9 mouse cellular contexts compared by ENCODE assay signal in genomic region chr16:38632147-38632546, GRCm38 (mm10).
DNase-seq lines count a peak whose midpoint lies in the region; ATAC-seq and TF ChIP-seq lines count a peak whose summit lies in the region.
"Had no signal": no experiment of that assay in that cellular context is flagged by ENCODE, and none has a peak within 500 bp of the region (broad histone marks: within the 10 kb centered on the region; RNA-seq: fewer than 3 reads in every experiment).

No protein-coding gene starts in this region.

- no peak for ATAC-seq in hindbrain, embryonic 14.5 days (ENCODE audit: low FRiP score)
- no peak for ATAC-seq in hindbrain, embryonic 16.5 days
- no peak for ATAC-seq in heart, embryonic 16.5 days (replicated peaks; ENCODE audit: extremely low read depth, insufficient read depth, low FRiP score)
- ATAC-seq in monocyte, adult 5-6 weeks (replicated peaks; ENCODE audit: insufficient number of reproducible peaks, low FRiP score, low TSS enrichment, poor library complexity, severe bottlenecking): peak; percentile 83

- no peak for TF ChIP-seq POLR2A in ES-Bruce4 (IDR thresholded peaks at IDR 0.05; ENCODE audit: insufficient read depth, low read length)
- TF ChIP-seq POLR2A in brain, embryonic 14.5 days (IDR thresholded peaks at IDR 0.05; ENCODE audit: borderline replicate concordance, extremely low read depth, insufficient read depth, insufficient read length, poor library complexity, severe bottlenecking): no peak

- no peaks in the 10 kb centered on the region for H3K36me3 ChIP-seq in hindbrain, embryonic 14.5 days (replicated peaks; ENCODE audit: control insufficient read depth, insufficient read depth)
- no peaks in the 10 kb centered on the region for H3K36me3 ChIP-seq in hindbrain, embryonic 16.5 days (ENCODE audit: control insufficient read depth, insufficient read depth, low read length)
- H3K36me3 ChIP-seq in ES-Bruce4 (ENCODE audit: control insufficient read depth, insufficient read depth, low read length, poor library complexity, severe bottlenecking): no peaks in the 10 kb centered on the region
- H3K36me3 ChIP-seq in heart, embryonic 16.5 days (ENCODE audit: control insufficient read depth, insufficient read depth): peaks cover 28% of the 10 kb centered on the region

- peak; percentile 32 for DNase-seq in hindbrain, embryonic 14.5 days (ENCODE audit: low spot score)
- DNase-seq in brain, embryonic 14.5 days (ENCODE audit: low read depth): no peak
- peak; percentile 19 for DNase-seq in left cerebral cortex, adult 11 months (ENCODE audit: low spot score)
- peak; percentile 58 to 79 for DNase-seq in thymus, postnatal 10 days (ENCODE audit: low spot score in 2 of 2)

- no peak overlapping the region for H3K4me3 ChIP-seq in hindbrain, embryonic 14.5 days (replicated peaks; ENCODE audit: low read length)
- H3K4me3 ChIP-seq in hindbrain, embryonic 16.5 days (ENCODE audit: low read length): no peak overlapping the region
- no peak overlapping the region for H3K4me3 ChIP-seq in ES-Bruce4 (ENCODE audit: low read depth, low read length)
- no peak overlapping the region for H3K4me3 ChIP-seq in heart, embryonic 16.5 days (ENCODE audit: low read length)
- H3K4me3 ChIP-seq: limb, embryonic 15.5 days had no signal

- TF ChIP-seq CTCF in ES-Bruce4 (IDR thresholded peaks at IDR 0.05; ENCODE audit: low read depth, low read length): peak; percentile 83
- TF ChIP-seq CTCF in brain, embryonic 14.5 days (IDR thresholded peaks at IDR 0.05; ENCODE audit: borderline replicate concordance, extremely low read depth, insufficient read depth, insufficient read length): peak; percentile 66; the same call in 1 of the 2 replicates

- no peak overlapping the region for H3K27ac ChIP-seq in hindbrain, embryonic 14.5 days
- H3K27ac ChIP-seq in hindbrain, embryonic 16.5 days (ENCODE audit: low read depth, low read length): no peak overlapping the region
- H3K27ac ChIP-seq in ES-Bruce4 (ENCODE audit: insufficient read depth, low read length): no peak overlapping the region
- 0 out of 2 replicates have a peak overlapping the region, but pooled peaks have one; percentile 20 for H3K27ac ChIP-seq in heart, embryonic 16.5 days (ENCODE audit: low read length)
- H3K27ac ChIP-seq: limb, embryonic 15.5 days had no signal

- TF ChIP-seq EP300 in ES-Bruce4 (IDR thresholded peaks at IDR 0.05; ENCODE audit: insufficient read depth, low read depth, low read length): no peak

- no peak overlapping the region for H3K9ac ChIP-seq in hindbrain, embryonic 14.5 days
- no peak overlapping the region for H3K9ac ChIP-seq in hindbrain, embryonic 16.5 days (ENCODE audit: low read depth, low read length)
- H3K9ac ChIP-seq in ES-Bruce4 (ENCODE audit: low read depth, poor library complexity, severe bottlenecking): no peak overlapping the region
- no peak overlapping the region for H3K9ac ChIP-seq in heart, embryonic 16.5 days (ENCODE audit: low read length)
- H3K9ac ChIP-seq: limb, embryonic 15.5 days had no signal

- 64% methylated on average over 6 of the region's 6 CpGs for WGBS in hindbrain, embryonic 14.5 days
- WGBS in hindbrain, embryonic 16.5 days: 64% methylated on average over 6 of the region's 6 CpGs
- 54% methylated on average over 6 of the region's 6 CpGs for WGBS in heart, embryonic 16.5 days

- no peaks in the 10 kb centered on the region for H3K4me1 ChIP-seq in hindbrain, embryonic 14.5 days (replicated peaks; ENCODE audit: control insufficient read depth, insufficient read depth, low read length)
- H3K4me1 ChIP-seq in hindbrain, embryonic 16.5 days (ENCODE audit: control insufficient read depth, insufficient read depth, low read depth, low read length): no peaks in the 10 kb centered on the region
- H3K4me1 ChIP-seq in ES-Bruce4 (ENCODE audit: control insufficient read depth, insufficient read depth, low read length): peaks cover 4% of the 10 kb centered on the region
- peaks cover 37% of the 10 kb centered on the region for H3K4me1 ChIP-seq in heart, embryonic 16.5 days (ENCODE audit: control insufficient read depth, insufficient read depth, low read length)
- H3K4me1 ChIP-seq: limb, embryonic 15.5 days had no signal

- H3K27me3 ChIP-seq in hindbrain, embryonic 14.5 days (ENCODE audit: control insufficient read depth, insufficient read depth, low read length): no peaks in the 10 kb centered on the region
- H3K27me3 ChIP-seq in hindbrain, embryonic 16.5 days (replicated peaks; ENCODE audit: control insufficient read depth, insufficient read depth, low read length): no peaks in the 10 kb centered on the region
- no peaks in the 10 kb centered on the region; the same call in 1 of the 2 replicates for H3K27me3 ChIP-seq in ES-Bruce4 (ENCODE audit: control insufficient read depth, insufficient read depth, low read length, poor library complexity, severe bottlenecking)
- no peaks in the 10 kb centered on the region for H3K27me3 ChIP-seq in heart, embryonic 16.5 days (ENCODE audit: control insufficient read depth, insufficient read depth, low read length)
- H3K27me3 ChIP-seq: limb, embryonic 15.5 days had no signal

- no peaks in the 10 kb centered on the region for H3K9me3 ChIP-seq in hindbrain, embryonic 14.5 days (ENCODE audit: control insufficient read depth, low read length)
- H3K9me3 ChIP-seq in hindbrain, embryonic 16.5 days (ENCODE audit: control insufficient read depth, low read length): no peaks in the 10 kb centered on the region
- H3K9me3 ChIP-seq in ES-Bruce4 (replicated peaks; ENCODE audit: control insufficient read depth, insufficient read depth, low read length, poor library complexity, severe bottlenecking): no peaks in the 10 kb centered on the region
- no peaks in the 10 kb centered on the region for H3K9me3 ChIP-seq in heart, embryonic 16.5 days (replicated peaks; ENCODE audit: control insufficient read depth, low read length)
- H3K9me3 ChIP-seq: limb, embryonic 15.5 days had no signal

- no peak overlapping the region for H3K4me2 ChIP-seq in hindbrain, embryonic 14.5 days (replicated peaks)
- H3K4me2 ChIP-seq in hindbrain, embryonic 16.5 days (ENCODE audit: low read length): no peak overlapping the region
- H3K4me2 ChIP-seq in heart, embryonic 16.5 days (ENCODE audit: low read depth, low read length): no peak overlapping the region
- H3K4me2 ChIP-seq: limb, embryonic 15.5 days had no signal
